Mouse (Mus musculus): ENCODE results near the gene 1700016H13Rik.
A peak's percentile ranks its signal among the peaks of the same experiment; 100 is the strongest.

The 1700016H13Rik gene

DNA sequence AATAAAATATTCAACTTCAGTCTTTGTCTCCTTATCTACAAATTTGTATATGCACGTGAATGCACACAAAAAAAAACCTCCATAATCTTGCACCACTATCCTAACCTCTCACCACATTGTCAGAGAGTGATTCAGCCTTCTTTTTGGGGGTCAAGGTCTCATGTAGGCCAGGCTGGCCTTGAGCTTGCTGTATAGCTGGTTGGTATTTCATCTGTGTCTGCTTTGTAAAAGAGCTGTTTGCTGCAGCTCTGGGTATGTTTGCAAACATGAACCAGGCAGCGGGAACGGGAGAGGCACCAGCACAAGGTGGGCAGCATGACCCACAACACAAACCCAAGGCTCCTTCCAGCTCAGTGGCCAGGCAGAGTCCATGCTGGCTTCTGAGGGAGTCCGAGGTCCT, 17.8 kb upstream of the 1700016H13Rik start:
- DNase-seq (ENCODE audit: low read depth, low spot score): no peak

DNA sequence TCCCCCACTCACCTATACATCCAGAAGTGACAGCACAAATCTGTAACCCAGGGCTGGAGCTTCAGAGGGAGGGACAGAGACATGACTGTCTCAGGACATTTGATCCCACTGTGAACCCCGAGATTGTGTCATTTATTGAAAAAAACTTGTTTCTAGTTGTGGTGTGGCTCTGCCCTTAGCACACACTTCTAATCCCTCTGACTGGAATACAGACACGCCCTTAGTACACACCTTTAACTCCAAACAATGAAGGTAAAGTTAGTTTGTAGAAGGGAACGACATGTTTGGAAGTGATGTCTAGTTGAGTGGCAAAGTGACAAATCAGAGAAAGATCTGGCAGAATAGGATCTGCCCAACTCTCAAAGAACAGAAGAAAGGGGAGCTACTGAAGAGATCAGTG, 16.0 kb upstream of the 1700016H13Rik start:
- no peak for DNase-seq (ENCODE audit: low read depth, low spot score)

DNA sequence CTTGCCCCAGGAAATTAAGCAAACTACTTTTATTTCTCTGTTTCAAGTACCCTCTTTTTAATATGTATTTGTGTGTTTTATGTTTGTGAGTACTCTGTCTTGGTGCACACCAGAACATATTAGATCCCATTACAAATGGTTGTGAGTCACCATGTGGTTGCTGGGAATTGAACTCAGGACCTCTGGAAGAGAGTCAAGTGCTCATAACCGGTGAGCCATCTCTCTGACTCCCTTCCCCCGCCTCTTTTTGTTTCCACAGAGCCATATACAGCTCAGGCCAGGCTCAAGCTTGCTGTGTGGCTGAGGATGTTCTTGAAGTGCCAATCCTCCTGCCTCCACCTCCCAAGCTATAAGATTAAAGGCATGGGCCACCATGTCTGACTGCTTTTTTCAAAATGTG, 10.1 kb upstream of the 1700016H13Rik start:
- DNase-seq (ENCODE audit: low read depth, low spot score): no peak

DNA sequence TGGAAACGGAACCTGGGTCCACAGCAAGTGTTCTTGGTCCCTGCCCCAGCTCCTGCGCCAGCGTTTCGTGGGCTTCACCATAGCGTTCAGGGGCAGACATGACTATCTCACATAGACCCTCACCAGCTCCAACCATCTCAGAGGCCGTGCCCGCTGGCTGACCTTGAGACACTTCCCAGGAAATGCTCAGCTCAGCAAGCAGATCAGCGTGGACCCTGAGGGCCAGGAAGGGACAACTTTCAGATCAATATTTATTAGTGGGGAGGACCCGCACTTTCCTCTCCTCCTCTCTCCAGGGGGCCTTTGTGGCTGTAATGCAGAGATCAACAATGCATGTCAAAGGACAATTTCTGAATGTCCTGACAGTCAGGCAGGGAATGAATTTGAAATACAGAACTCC, 9.1 kb upstream of the 1700016H13Rik start:
- no peak for DNase-seq (ENCODE audit: low read depth, low spot score)

DNA sequence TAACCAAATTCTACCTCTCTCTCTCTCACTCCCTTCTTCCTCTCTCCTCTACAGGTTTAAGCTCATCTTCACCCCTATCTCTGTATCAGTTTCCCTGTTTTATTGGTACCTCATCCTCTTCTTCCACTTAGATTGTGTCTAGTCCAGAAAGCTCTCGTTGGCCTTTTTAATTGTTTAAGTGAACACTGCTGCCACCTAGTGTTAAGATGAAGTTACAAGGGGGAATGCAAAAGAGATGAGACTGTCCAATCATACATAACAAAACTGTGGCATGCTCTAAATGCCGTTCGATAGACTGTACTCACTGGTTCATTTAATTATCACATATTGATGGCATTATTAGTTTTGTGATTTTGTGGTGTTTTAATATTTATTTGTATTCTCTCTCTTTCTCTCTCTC, 3.8 kb upstream of the 1700016H13Rik start:
- peak; percentile 43 for DNase-seq (ENCODE audit: low read depth, low spot score)

DNA sequence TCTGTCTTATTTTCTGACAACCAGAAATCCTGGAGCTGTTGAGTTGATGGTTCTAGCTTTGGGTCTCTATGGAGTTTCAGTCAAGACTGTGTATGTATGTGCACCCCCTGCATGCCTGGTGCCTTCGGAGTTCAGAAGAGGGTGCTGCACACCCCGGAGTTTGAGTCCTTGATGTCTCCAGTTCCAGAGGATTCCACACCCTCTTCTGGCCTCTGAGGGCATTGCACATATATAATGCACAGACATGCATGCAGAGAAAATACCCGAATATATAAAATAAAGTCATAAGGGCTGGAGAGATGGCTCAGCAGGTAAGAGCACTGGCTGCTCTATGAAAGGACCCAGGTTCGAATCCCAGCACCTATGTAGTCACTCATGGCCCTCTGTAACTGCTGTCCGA, 3.1 kb upstream of the 1700016H13Rik start:
- DNase-seq (ENCODE audit: low read depth, low spot score): no peak

DNA sequence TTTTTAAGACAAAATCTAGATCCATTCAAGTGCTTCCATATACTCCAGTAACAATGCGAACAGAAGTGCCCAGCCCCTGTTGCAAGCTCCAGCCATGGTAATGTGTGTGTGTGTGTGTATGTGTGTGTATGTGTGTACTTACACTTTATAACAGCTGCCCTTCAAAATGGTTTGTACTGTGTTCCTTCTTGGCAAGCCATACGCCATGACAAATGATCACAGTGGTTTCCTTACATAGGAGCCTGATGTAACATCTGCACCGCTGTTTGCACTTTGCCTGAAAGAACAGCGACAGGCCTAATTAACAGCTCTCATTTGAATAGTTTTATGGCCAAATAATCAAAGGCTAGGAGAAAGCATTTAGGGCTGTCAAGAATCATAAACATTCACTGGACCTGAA, 1.0 kb downstream of the 1700016H13Rik start:
- no peak for DNase-seq (ENCODE audit: low read depth, low spot score)

DNA sequence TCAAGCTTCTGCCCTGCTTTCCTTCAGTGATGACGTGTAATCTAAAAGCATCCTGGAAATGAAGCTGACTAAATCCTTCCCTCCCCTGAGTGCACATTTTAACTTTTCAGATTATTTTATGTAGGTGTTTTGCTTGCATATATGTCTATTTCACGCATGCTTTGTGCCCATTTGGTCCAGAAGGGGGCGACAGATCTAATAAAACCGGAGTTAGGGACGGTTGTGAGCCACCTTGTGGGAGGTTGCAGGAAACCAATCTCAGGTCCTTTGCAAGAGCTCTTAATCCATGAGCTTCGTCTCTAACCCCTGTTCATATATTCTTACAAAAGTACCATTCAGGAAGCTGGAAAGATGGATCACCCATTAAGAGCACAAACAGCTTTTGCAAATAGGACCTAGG, 1.6 kb downstream of the 1700016H13Rik start:
- no peak for DNase-seq (ENCODE audit: low read depth, low spot score)

DNA sequence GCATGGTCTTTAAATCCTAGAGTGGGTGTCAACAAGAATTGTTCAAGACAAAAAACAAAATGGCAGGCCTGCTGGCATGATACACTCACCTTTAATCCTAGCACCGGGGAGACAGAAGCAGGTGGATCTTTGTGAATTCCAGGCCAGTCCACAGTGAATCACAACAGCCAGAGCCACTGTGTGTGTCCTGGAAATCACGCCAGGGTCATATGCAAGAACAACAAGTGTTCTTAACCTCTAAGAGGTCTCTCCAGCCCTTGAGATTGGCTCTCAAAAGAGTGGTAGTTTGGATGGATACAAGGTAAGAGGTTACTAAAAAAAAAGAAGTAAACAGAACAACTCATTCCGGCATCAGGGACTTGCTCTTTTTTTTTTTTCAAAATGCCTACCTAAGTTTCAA, 8.5 kb downstream of the 1700016H13Rik start:
- DNase-seq (ENCODE audit: low read depth, low spot score): no peak

DNA sequence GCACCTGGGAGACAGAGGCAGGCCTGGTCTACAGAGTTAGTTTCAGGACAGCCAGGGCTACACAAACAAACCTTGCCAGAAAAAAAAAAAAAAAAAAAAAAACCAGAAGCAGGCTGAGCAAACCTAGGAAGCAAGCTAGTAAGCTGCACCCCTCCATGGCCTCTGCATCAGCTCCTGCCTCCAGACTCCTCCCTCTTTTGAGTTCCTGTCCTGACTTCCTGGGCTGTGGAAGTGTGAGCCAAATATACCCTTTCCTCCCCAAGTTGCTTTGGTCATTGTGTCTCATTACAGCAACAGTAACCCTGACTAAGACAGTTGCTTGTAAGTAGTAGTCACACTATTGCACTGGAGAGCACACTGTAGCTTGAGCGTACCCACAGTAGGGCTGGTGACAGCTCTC, 11.6 kb downstream of the 1700016H13Rik start:
- no peak for DNase-seq (ENCODE audit: low read depth, low spot score)

DNA sequence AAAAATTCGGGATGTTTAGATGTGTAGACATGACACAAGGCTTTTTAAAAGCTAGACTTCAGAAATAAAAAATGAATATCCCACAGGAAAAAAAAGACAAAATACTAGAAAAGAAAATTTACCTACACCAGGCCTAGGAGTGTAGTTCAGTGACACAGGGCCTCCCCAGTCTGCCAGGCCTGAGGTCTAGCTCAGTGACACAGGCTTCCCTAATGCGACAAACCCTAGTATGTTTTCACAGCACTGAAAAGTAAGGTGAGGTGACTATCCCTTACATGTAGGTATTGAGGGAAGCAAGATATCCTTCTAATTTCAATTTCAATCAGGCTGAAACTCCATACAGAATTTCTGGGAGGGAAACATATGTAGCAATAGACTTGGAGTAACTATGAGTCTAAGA, 18.6 kb downstream of the 1700016H13Rik start:
- no peak for DNase-seq (ENCODE audit: low read depth, low spot score)

DNA sequence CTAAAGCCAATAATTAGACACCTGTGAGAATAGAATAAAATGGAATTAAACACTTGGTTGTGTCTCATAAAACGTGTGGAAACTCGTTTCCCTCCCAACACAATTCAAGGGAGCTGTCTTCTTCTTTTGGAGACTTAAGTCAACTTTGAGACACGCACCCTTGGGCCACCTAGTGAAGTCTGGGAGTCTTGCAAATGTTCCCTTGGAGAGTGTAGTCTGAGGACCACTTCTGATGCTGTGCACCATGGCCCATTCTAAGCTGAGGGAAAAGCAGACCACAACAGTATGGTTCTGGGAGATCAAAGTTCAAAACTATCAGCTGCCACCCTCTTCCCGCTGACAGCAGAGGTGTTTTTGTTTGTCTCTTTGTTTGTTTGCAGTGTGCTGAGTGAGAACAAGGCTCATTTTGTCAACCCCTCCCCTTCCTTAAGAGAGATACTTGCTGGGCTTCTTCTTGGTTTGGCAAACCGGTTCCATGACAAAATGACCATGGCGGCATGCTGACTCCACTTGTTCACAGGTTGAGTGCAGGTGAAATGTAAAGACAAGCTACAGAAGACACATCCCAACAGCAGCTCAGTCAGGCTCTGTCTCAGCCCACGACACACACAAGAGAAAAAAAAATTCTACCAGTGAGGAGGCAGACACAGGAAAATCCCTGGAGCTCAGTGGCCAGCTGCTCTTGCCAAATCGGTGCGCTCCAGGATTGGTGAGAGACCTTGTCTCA, 25.8 kb downstream of the 1700016H13Rik start:
- no peak for DNase-seq (ENCODE audit: low read depth, low spot score)

DNA sequence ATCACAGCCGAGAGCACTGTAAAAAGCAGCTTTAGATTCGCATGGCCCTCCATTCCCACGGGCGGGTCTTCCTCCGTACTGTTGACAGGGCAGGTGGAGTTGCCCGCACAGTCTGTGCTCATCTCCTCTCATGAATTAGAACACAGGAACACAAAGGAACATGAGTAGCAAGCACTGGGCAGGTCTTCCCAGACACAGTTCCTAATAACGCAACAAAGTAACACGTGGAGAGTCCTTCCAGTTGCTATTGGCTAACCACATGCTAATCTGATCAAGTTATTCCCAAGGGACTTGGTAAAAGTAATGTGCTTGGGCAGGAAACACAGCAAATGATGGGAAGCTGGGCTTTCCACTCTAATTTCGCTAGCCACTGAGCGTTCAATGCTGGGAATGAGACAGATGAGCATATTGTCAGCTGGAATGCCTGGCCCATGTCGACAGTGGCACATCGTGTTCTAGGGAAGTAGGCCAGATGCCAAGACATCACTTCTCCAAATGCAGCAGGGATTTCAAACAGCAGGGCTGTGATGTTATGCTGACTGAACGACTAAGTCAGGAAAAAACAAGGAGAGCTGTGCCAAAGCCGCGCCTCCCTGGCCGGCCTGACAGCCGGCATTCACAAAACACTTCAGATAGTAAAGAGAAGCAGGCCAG, 26.6 kb downstream of the 1700016H13Rik start, which contains the start of gene Slc10a6:
Slc10a6 (minus strand) TSS at position 293 of the 654 bp plus-strand sequence.
- peak; percentile 6 for DNase-seq (ENCODE audit: low read depth, low spot score)

DNA sequence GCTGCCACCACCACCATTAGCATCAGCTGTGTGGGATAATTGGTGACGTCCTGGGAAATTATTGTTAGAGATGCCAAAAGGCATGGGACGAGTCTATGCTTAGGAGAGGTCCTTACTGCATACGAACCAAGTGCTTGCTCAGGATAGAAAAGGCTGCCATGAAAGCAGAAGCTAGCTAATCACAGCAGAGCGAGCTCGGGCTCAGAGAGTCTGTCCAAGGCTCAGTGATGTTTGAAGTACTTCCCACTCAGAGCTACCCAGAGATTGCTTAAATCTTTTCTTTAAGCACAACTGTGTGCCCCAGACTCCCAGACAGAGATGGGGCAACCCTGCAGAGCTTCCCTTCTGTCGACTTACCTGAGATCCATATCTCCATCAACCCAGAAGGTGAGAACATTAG, 27.3 kb downstream of the 1700016H13Rik start:
- DNase-seq (ENCODE audit: low read depth, low spot score): no peak

DNA sequence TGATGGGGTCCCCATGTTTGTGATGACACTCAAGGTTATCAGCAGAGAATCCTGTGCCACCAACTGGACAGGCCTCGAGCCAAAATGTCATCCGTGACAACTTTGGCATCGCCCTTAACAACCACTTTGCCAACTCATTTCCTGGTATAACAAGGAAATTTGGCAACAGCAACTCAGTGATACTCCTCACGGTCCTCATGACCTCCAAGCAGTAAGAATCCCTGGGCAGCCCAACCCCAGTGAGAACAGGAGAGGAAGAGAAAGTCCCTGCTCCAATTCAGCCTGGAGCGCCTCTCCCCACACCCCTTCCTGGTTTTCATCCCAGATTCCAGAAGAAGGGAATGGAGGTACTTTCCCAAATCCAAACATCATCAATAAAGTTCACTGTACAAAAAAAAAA, 31.0 kb downstream of the 1700016H13Rik start:
- DNase-seq (ENCODE audit: low read depth, low spot score): no peak

DNA sequence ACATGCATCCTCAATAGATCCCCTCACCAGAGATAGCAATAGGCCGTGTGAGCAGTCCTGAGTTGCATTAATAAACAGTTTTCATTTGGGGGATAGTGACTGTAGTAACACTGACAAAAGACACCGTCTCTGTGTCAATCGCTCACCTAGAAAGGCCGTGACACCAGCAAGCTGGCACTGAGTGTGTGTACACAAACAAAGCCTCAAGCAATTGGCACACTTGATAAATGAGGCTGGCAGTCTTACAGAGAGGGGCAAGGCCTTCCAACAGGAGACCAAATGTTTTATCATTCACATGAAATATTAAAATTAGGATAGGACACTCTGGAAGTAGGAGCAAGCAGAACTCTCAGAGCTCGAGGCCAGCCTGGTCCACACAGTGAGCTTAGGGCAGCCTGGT, 33.5 kb downstream of the 1700016H13Rik start:
- no peak for DNase-seq (ENCODE audit: low read depth, low spot score)

DNA sequence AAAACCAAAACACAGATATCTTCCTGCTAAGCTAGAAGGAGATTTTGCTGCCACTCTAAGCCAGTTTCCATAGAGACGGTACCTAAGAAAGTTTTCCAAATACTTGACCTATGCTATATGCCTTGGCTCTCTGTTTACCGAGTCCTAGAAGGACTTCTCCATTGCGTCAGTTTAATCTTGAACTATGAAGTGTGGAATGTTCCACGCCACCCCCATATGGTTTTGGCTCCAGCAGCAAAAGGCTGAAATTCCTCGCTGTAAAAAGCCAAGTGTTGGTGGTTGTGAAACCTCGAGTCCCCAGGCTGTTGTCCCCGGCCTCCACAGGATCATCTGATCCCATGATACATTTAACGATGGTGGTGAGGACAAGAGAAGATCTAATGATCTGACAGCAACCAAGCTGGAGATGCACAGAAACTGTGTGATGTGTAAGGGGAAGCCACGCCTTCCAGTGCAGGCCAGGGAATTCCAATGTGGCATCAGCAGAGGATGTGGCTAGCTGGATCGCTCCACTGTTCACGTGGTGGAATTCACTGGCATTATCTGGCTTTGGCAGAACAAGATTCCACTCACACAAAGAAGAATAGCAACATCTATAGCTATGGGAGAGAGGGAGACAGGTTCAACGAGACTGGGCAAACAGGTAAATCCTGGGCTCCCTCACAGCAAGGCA, 35.4 kb downstream of the 1700016H13Rik start:
- no peak for DNase-seq (ENCODE audit: low read depth, low spot score)

DNA sequence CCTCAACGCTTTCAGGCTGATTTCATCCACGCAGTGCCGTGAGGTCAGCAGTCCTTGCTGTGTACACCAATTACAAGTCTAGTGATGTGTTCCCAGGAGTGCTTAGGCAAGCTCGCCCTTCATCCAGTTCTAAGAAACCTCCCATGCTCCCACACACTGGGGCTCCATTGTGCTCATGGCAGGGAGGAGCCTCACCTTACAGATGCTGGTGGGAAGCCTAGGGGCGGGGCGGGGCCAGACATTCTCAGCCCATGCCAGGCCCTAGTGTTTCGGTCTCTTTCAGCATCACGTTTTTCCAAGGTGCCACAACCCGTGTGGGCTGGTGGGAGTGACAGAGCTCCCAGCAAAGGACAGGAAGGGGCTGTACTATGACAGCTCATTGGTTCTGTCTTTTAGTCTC, 38.6 kb downstream of the 1700016H13Rik start:
- no peak for DNase-seq (ENCODE audit: low read depth, low spot score)

DNA sequence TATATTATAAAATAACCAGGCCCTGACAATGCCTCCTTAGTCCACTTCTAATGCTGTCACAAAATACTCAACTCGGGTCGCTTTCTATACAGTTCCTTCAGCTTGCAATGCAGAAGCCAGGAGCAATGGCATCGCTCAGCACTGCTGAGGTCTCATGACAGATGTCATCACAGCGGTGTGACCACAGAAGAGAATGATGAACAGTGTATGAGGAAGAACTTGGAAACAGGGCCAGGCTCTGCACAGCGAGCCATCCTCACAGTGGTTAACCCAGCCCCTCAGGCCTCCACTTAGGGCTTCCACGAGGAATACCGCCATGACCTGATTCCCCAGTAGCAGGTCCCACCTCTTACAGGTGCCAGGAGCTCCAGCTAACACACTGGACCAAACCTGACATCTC, 41.5 kb downstream of the 1700016H13Rik start:
- DNase-seq (ENCODE audit: low read depth, low spot score): no peak

DNA sequence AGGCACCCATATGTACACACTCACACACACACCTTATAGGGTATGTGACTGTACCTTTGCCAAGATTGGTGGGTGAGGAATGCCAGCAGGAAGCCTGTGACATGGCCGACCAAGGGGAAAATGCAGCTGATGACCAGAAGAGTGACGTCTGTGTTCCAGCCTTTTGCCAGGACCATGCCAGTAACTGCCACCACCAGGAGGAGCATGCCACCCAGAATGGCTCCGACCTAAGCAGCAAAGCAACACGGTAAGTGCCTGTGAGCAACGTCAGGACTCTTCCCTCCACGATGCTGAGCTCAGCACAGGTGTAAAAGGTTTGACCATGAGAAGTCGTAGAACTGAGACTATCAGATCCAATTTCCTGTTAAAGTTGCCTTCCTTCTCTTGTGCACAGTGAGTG, 43.5 kb downstream of the 1700016H13Rik start:
- no peak for DNase-seq (ENCODE audit: low read depth, low spot score)

DNA sequence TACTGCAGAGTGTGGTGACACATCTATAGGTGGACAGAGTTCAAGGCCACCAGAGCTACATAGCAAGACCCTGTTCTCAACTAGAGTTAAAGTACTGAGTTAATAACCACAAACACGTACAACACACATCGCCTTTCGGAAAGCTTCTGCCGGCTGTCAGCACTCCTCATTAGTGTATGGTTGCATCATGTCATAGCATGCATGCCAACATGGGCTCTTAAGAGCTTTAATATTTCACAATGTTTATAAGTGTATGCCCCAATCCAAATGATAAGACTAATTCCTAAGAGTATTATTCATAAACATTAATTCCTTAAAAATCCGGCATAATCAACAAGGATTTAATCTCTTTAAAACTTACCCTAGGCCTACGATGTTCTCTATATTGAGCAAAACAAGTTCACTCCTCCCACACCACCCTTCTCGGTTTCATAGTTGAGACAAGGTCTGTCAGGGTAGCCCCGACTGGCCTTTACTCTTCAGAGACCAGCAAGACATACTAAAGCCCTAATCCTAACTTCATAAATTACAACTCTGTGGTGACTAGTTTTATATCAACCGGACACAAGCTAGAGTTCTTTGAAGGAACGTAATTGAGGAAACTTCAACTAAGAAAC, 44.8 kb downstream of the 1700016H13Rik start:
- DNase-seq (ENCODE audit: low read depth, low spot score): no peak

DNA sequence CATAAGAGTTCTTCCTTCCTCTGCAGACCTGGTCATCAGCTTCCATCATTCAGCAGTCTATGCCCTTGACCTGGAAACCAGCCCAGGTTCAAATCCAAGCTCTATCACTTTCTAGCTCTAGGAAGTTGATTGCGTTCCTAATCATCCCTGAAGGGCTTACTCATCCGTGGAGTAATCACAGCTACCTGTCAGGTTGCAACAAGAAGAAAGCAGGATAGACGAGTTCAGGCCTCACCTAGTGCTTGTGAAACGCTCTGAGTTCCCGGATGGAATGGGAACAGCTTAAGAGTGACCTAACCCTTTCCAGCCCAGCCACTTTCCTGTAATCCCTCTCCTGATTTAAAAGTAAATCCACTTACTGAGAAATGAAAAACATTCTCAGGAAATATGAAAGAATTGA, 45.7 kb downstream of the 1700016H13Rik start:
- no peak for DNase-seq (ENCODE audit: low read depth, low spot score)
